ENCODE assay signal across 17 mouse cellular contexts in genomic region chr2:180987001-180987400, GRCm38 (mm10). TPM values are rescaled to one million over a fixed set of nuclear protein-coding genes. Genes with fewer than 3 reads are reported as not detected.
"Had no signal": no experiment of that assay in that cellular context is flagged by ENCODE, and none has a peak within 500 bp of the region (broad histone marks: within the 10 kb centered on the region; RNA-seq: fewer than 3 reads in every experiment).

No protein-coding gene starts in this region.

- H3K4me2 ChIP-seq: liver, embryonic 13.5 days; neural tube, embryonic 15.5 days had no signal

- DNase-seq: kidney, adult 2 months; kidney, postnatal 25 days; liver, embryonic 13.5 days; liver, postnatal 0 days; lung, postnatal 36 days; right cerebral cortex, adult 18-20 months; thymus, adult 18-20 months; thymus, postnatal 14 days had no signal

- H3K9me3 ChIP-seq: liver, embryonic 13.5 days; neural tube, embryonic 15.5 days had no signal

- H3K27me3 ChIP-seq: liver, embryonic 13.5 days; neural tube, embryonic 15.5 days had no signal

- H3K4me3 ChIP-seq: liver, embryonic 13.5 days; neural tube, embryonic 15.5 days had no signal

- ATAC-seq: intestine, embryonic 16.5 days; liver, postnatal 0 days had no signal

- H3K27ac ChIP-seq: liver, embryonic 13.5 days; neural tube, embryonic 15.5 days had no signal

- H3K9ac ChIP-seq: liver, embryonic 13.5 days; liver, postnatal 0 days; neural tube, embryonic 15.5 days had no signal

RNA-seq across cellular contexts. Expression of gene Nkain4, which starts 32.5 kb away (rescaled TPM):
- total RNA-seq: megakaryocyte progenitor cell, adult 5-6 weeks had no signal

RNA-seq across cellular contexts. Expression of gene Chrna4, which starts 56.3 kb away (rescaled TPM):
- total RNA-seq: megakaryocyte progenitor cell, adult 5-6 weeks had no signal

RNA-seq across cellular contexts. Expression of gene Birc7, which starts 58.2 kb away (rescaled TPM):
- total RNA-seq: left cerebral cortex, postnatal 36 days; megakaryocyte progenitor cell, adult 5-6 weeks; midbrain, postnatal 0 days had no signal
- polyA plus RNA-seq: kidney, adult 2 months; kidney, embryonic 16.5 days; limb, embryonic 14.5 days; liver, embryonic 13.5 days; liver, postnatal 0 days; lung, embryonic 16.5 days; neural tube, embryonic 15.5 days; urinary bladder, adult 2 months had no signal
